Mouse (Mus musculus): ENCODE data around the gene Hsd17b13. TPM values are rescaled to one million over a fixed set of nuclear protein-coding genes. Genes with fewer than 3 reads are reported as not detected.

Gene Hsd17b13
- polyA plus RNA-seq, 1 experiment from 2014 or later: 110 TPM

DNA sequence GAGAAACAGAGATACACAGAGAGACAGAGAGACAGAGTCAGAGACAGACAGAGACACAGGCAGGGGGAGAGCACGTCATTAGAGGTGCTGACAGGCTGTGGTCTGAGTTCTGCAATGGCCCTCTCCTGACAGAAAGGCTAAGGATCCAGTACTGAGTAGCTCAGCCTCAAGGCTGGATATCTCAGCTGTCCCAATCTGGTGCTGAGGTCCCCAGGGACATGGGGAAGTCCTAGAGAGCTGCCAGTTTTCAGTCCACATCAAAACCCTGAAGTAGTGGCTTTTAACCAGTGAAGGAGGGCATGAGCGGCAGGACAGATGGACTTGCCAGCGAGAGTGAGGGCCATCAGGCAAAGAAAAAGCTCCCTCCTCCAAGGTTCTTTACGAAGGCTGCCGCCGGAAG lies 54.1 kb downstream of the Hsd17b13 start:
- no peaks in the 10 kb centered on the region for H3K36me3 ChIP-seq (ENCODE audit: control insufficient read depth, insufficient read depth)
- H3K27me3 ChIP-seq (ENCODE audit: control insufficient read depth, insufficient read depth, low read depth, low read length): no peaks in the 10 kb centered on the region
- no peak overlapping the region for H3K4me2 ChIP-seq (ENCODE audit: low read depth, low read length)
- H3K9me3 ChIP-seq (replicated peaks; ENCODE audit: control insufficient read depth, low read length): no peaks in the 10 kb centered on the region
- no peak for ATAC-seq (ENCODE audit: low read depth)
- WGBS (ENCODE audit: insufficient replicate concordance): 60% methylated on average over 6 of the region's 6 CpGs
- H3K4me3 ChIP-seq (ENCODE audit: low read depth, low read length): no peak overlapping the region
- H3K4me1 ChIP-seq (ENCODE audit: control insufficient read depth, low read depth, low read length): no peaks in the 10 kb centered on the region; the same call in 1 of the 2 replicates
- no peak overlapping the region for H3K9ac ChIP-seq (ENCODE audit: low read depth, low read length)
- no peak overlapping the region for H3K27ac ChIP-seq (ENCODE audit: low read length)

DNA sequence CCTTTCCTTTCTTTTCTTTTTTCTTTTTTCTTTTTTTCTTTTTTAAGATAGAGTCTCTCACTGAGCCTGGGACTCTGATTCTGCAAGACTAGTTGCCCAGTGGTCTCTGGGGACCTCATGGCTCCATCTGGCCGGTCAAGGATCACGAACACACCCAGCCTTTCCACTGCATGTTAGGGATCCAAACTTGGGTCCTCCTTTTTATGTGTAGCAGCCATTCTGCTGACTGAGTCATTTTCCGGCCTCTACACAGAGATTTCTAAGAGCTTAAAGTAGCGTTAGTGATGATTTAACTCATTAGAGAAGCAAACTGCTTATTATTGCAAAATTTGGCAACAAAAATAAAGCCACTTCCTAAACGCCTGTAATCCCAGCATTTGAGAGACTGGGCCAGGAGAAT lies 54.8 kb downstream of the Hsd17b13 start:
- H3K4me2 ChIP-seq (ENCODE audit: low read depth, low read length): no peak overlapping the region
- no peaks in the 10 kb centered on the region for H3K9me3 ChIP-seq (replicated peaks; ENCODE audit: control insufficient read depth, low read length)
- WGBS (ENCODE audit: insufficient replicate concordance): 53% methylated on average over 5 of the region's 5 CpGs
- no peak overlapping the region for H3K9ac ChIP-seq (ENCODE audit: low read depth, low read length)
- no peak for ATAC-seq (ENCODE audit: low read depth)
- H3K4me3 ChIP-seq (ENCODE audit: low read depth, low read length): no peak overlapping the region
- H3K27me3 ChIP-seq (ENCODE audit: control insufficient read depth, insufficient read depth, low read depth, low read length): no peaks in the 10 kb centered on the region
- no peak overlapping the region for H3K27ac ChIP-seq (ENCODE audit: low read length)
- no peaks in the 10 kb centered on the region for H3K4me1 ChIP-seq (ENCODE audit: control insufficient read depth, low read depth, low read length)
- no peaks in the 10 kb centered on the region for H3K36me3 ChIP-seq (ENCODE audit: control insufficient read depth, insufficient read depth)

DNA sequence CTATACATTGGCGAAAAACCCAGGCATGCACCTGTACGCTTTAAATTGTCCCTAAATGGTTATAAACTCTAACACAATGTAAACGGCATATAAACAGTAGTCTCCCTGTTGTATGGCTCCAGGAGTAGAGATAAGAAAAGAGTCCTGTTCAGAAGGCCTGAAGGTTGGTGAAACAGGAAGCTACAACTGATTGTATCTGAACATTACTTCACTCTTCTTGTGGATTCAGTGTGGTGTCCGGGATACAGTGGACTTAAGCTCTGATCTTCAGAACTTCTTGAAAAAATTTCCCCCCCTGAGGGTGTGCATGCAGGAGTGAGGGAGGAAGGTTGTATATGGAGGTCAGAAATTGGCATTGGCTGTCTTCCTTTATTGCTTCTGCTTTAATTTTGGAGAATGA lies 57.7 kb downstream of the Hsd17b13 start:
- Histone ChIP-seq H3K4me2 (ENCODE audit: low read depth, low read length) (no peak overlapping the region), H3K9ac (ENCODE audit: low read depth, low read length) (no peak overlapping the region), H3K4me1 (ENCODE audit: control insufficient read depth, low read depth, low read length) (no peaks in the 10 kb centered on the region), H3K9me3 (replicated peaks; ENCODE audit: control insufficient read depth, low read length) (no peaks in the 10 kb centered on the region), H3K27ac (ENCODE audit: low read length) (no peak overlapping the region), H3K27me3 (ENCODE audit: control insufficient read depth, insufficient read depth, low read depth, low read length) (no peaks in the 10 kb centered on the region), H3K36me3 (ENCODE audit: control insufficient read depth, insufficient read depth) (no peaks in the 10 kb centered on the region), H3K4me3 (ENCODE audit: low read depth, low read length) (no peak overlapping the region)
- no peak for ATAC-seq (ENCODE audit: low read depth)
- WGBS (ENCODE audit: insufficient replicate concordance): 29% methylated on average over 4 of the region's 4 CpGs

DNA sequence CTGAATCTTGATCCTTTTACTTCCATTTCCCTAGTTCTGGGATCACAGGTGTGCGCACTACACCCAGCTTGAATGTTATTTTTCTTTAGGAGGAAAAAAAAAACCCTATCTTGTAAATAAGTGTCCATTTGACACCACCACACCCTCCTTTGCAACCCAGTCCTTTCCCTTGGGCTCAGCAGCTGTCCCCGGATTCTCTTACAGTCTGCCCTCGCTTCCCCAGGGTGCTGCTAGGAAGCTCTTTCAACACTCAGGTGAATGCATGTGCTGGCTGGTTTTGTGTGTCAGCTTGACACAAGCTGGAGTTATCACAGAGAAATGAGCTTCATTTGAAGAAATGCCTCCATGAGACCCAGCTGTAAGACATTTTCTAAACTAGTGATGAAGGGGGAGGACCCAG lies 59.0 kb downstream of the Hsd17b13 start:
- Histone ChIP-seq H3K4me1 (ENCODE audit: control insufficient read depth, low read depth, low read length) (no peaks in the 10 kb centered on the region), H3K27me3 (ENCODE audit: control insufficient read depth, insufficient read depth, low read depth, low read length) (no peaks in the 10 kb centered on the region), H3K9me3 (replicated peaks; ENCODE audit: control insufficient read depth, low read length) (no peaks in the 10 kb centered on the region), H3K36me3 (ENCODE audit: control insufficient read depth, insufficient read depth) (no peaks in the 10 kb centered on the region), H3K9ac (ENCODE audit: low read depth, low read length) (no peak overlapping the region), H3K4me2 (ENCODE audit: low read depth, low read length) (no peak overlapping the region), H3K4me3 (ENCODE audit: low read depth, low read length) (no peak overlapping the region), H3K27ac (ENCODE audit: low read length) (no peak overlapping the region)
- 64% methylated on average over 3 of the region's 3 CpGs for WGBS (ENCODE audit: insufficient replicate concordance)
- no peak for ATAC-seq (ENCODE audit: low read depth)

DNA sequence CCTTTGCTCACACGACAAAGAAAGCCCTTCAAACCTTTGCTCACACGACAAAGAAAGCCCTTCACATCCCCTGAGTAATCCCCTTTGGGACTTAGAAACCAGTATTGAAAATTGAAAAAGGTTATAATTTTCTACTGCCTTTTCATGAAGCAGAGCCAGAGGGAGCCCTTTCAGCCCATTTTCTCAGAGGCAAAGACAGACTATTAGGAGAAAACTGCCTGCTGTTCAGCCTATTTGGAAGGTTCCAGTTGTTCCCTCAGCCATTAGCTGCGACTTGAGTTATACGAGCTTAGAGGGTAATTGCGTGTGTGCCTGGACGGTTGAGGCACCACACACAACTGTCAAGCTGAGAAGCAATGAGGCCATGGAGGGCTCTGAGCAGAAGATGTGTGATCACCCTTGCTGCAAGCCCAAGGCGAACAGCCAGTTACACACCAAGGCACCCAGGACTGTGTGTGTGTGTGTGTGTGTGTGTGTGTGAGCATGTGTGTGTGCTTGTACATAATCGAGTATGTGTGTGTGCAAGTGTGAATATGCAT lies 59.8 kb downstream of the Hsd17b13 start:
- Histone ChIP-seq H3K9ac (ENCODE audit: low read depth, low read length) (no peak overlapping the region), H3K4me2 (ENCODE audit: low read depth, low read length) (no peak overlapping the region), H3K4me3 (ENCODE audit: low read depth, low read length) (no peak overlapping the region), H3K9me3 (replicated peaks; ENCODE audit: control insufficient read depth, low read length) (no peaks in the 10 kb centered on the region), H3K27me3 (ENCODE audit: control insufficient read depth, insufficient read depth, low read depth, low read length) (no peaks in the 10 kb centered on the region), H3K27ac (ENCODE audit: low read length) (no peak overlapping the region), H3K36me3 (ENCODE audit: control insufficient read depth, insufficient read depth) (no peaks in the 10 kb centered on the region), H3K4me1 (ENCODE audit: control insufficient read depth, low read depth, low read length) (no peaks in the 10 kb centered on the region)
- WGBS (ENCODE audit: insufficient replicate concordance): 66% methylated on average over 8 of the region's 8 CpGs
- ATAC-seq (ENCODE audit: low read depth): no peak

DNA sequence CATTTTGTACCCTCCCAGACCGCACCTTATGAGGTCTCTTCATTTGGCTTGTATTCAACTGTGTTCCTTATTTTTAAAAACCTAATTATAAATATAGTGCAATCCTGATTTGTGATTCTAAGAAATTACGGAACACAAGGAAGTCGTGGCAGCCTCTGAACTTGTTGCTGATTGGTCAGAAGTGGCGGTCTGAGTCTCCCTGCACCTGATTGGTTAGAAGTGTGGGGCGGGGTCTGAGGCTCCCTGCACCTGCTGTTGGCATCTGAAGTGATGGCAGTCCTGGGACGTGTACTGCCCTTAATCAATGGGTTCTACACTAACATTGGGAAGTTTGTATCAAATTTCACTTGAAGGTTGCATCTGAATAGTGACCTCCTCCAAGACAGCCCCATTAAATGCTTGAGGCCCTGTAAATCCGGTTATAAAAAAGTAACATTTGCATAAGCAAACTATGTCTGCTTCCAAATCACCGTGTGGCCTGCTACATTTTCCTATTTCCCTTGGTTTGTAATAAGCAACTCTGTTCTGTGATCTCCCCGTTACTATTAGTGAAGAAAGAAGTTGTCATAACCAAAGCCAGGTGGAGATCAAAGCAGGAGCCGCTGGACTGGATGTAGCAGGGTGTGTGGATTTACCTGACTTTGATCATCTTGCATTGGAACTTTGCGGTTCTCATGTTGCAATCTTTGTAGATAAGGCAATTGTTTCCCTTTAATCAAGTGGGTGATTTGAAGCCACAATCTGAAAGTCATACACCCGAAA lies 60.4 kb downstream of the Hsd17b13 start:
- H3K36me3 ChIP-seq (ENCODE audit: control insufficient read depth, insufficient read depth): no peaks in the 10 kb centered on the region
- H3K4me3 ChIP-seq (ENCODE audit: low read depth, low read length): no peak overlapping the region
- no peak overlapping the region for H3K27ac ChIP-seq (ENCODE audit: low read length)
- H3K9ac ChIP-seq (ENCODE audit: low read depth, low read length): no peak overlapping the region
- H3K4me2 ChIP-seq (ENCODE audit: low read depth, low read length): no peak overlapping the region
- H3K4me1 ChIP-seq (ENCODE audit: control insufficient read depth, low read depth, low read length): no peaks in the 10 kb centered on the region
- H3K9me3 ChIP-seq (replicated peaks; ENCODE audit: control insufficient read depth, low read length): no peaks in the 10 kb centered on the region
- 55% methylated on average over 12 of the region's 12 CpGs for WGBS (ENCODE audit: insufficient replicate concordance)
- H3K27me3 ChIP-seq (ENCODE audit: control insufficient read depth, insufficient read depth, low read depth, low read length): no peaks in the 10 kb centered on the region
- no peak for ATAC-seq (ENCODE audit: low read depth)

DNA sequence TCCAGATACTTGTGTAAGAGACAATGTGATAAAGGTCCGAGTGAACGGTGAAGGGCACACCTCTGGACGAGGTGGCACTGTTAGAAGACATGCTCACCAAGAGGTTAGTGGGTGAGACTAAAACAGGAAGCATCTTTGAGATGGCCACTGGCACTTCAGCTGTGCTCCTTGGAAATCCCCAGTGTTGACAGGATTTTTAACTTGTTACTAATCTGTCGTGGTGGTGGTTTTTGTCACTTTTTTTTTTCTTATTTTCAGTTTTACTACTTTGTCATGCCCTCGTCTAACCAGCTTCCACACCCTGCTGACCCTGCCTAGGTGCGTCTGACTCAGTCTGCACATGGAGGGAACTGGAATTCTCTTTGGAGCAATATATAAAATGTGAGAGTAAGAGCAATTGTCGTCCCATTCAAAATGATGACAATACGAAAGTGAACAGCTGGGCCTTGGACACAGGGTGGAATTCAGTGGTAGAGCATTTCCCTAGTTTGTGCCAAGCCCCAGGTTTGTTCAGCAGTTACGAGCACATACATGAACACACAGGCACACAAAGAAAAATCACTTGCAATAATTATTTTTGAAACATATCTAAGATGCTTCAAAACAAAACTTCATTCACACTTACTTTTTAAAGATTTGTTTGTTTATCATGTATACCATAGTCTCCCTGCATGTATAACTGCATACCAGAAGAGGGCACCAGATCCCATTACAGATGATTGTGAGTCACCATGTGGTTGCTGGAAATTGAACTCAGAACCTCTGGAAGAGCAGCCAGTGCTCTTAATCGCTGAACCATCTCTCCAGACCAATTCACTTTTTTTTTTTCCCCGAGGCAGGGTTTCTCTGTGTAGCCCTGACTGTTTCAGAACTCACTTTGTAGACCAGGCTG lies 62.6 kb downstream of the Hsd17b13 start:
- ATAC-seq (ENCODE audit: low read depth): no peak
- Histone ChIP-seq H3K4me1 (ENCODE audit: control insufficient read depth, low read depth, low read length) (peaks cover 6% of the 10 kb centered on the region), H3K27ac (ENCODE audit: low read length) (no peak overlapping the region), H3K4me3 (ENCODE audit: low read depth, low read length) (no peak overlapping the region), H3K27me3 (ENCODE audit: control insufficient read depth, insufficient read depth, low read depth, low read length) (peaks cover 4% of the 10 kb centered on the region), H3K9ac (ENCODE audit: low read depth, low read length) (no peak overlapping the region), H3K9me3 (replicated peaks; ENCODE audit: control insufficient read depth, low read length) (no peaks in the 10 kb centered on the region), H3K4me2 (ENCODE audit: low read depth, low read length) (no peak overlapping the region), H3K36me3 (ENCODE audit: control insufficient read depth, insufficient read depth) (no peaks in the 10 kb centered on the region)
- 44% methylated on average over 11 of the region's 11 CpGs for WGBS (ENCODE audit: insufficient replicate concordance)

DNA sequence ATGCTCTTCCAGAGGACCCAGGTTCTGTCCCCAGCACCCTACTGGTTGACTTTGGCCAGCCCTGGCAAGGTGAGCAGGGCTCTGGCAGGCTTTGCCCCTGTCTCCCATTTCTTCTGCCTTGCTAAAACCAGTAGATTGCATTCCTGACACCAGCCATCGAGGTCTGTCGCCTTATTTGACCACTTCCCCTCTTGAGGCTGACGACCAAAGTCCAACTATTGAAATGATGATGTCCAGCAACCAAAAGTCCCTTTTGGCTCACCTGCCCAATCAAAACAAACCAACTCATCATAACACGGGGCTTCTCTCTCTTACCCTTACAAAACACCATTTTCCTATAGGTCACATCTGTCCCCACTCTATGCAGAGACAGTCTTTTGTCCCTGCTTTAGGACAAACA lies 64.1 kb downstream of the Hsd17b13 start:
- Histone ChIP-seq H3K27ac (ENCODE audit: low read length) (no peak overlapping the region), H3K4me2 (ENCODE audit: low read depth, low read length) (no peak overlapping the region), H3K36me3 (ENCODE audit: control insufficient read depth, insufficient read depth) (no peaks in the 10 kb centered on the region), H3K9me3 (replicated peaks; ENCODE audit: control insufficient read depth, low read length) (no peaks in the 10 kb centered on the region), H3K9ac (ENCODE audit: low read depth, low read length) (no peak overlapping the region), H3K4me3 (ENCODE audit: low read depth, low read length) (no peak overlapping the region), H3K4me1 (ENCODE audit: control insufficient read depth, low read depth, low read length) (peaks cover 6% of the 10 kb centered on the region), H3K27me3 (ENCODE audit: control insufficient read depth, insufficient read depth, low read depth, low read length) (peaks cover 4% of the 10 kb centered on the region)
- no peak for ATAC-seq (ENCODE audit: low read depth)
- WGBS (ENCODE audit: insufficient replicate concordance): 16% methylated on average over 4 of the region's 4 CpGs

DNA sequence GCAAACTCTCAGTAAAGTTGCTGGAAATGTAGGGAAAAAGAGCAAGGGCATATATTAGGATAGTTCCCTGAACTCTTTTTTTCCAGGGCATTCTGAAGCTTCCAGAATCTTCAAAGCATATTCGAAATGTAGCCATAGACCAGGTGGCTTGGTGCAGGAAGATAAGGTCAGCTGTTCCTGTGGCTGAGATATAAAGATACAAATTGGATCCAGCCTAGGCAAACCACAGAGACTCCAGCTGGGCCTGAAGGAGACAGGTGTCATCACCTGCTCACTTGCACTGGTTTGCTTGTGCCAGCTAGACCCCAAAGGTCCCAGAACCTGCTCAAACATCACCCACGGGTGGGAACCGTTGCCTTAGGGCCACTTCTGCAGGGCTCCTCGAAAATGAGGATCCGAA lies 65.7 kb downstream of the Hsd17b13 start:
- Histone ChIP-seq H3K4me1 (ENCODE audit: control insufficient read depth, low read depth, low read length) (peaks cover 6% of the 10 kb centered on the region), H3K4me2 (ENCODE audit: low read depth, low read length) (peak overlapping the region; percentile 93), H3K27me3 (ENCODE audit: control insufficient read depth, insufficient read depth, low read depth, low read length) (peaks cover 4% of the 10 kb centered on the region), H3K9ac (ENCODE audit: low read depth, low read length) (no peak overlapping the region), H3K4me3 (ENCODE audit: low read depth, low read length) (no peak overlapping the region), H3K36me3 (ENCODE audit: control insufficient read depth, insufficient read depth) (no peaks in the 10 kb centered on the region), H3K27ac (ENCODE audit: low read length) (no peak overlapping the region), H3K9me3 (replicated peaks; ENCODE audit: control insufficient read depth, low read length) (no peaks in the 10 kb centered on the region)
- ATAC-seq (ENCODE audit: low read depth): no peak
- WGBS (ENCODE audit: insufficient replicate concordance): 67% methylated on average over 5 of the region's 5 CpGs

All from liver, embryonic 16.5 days (tissue).